Mouse (Mus musculus) lung, embryonic 16.5 days (tissue): ENCODE data around the gene Gm20481. TPM values are rescaled to one million over a fixed set of nuclear protein-coding genes. Genes with fewer than 3 reads are reported as not detected.

Source experiments
- ATAC-seq: fragments of 200-750 bp; cut with Nextera tagmentation; 2 replicates; pipeline ENCODE4 v1.8.0; 2017; ENCODE audit warnings: low read depth, mild to moderate bottlenecking, moderate library complexity
- H3K27ac ChIP-seq: fragments of 300-500 bp; sonication (generic); 2 replicates; pipeline ENCODE4 v1.5.1; 2014; ENCODE audit warnings: mild to moderate bottlenecking, control low read depth, low read length
- H3K27me3 ChIP-seq: fragments of 300-500 bp; sonication (generic); 2 replicates; pipeline ENCODE4 v1.6.1; 2014; ENCODE audit warnings: low read depth, low read length, mixed read lengths; ENCODE audit not compliant: control insufficient read depth, insufficient read depth
- H3K36me3 ChIP-seq: fragments of 300-500 bp; sonication (generic); 2 replicates; pipeline ENCODE4 v1.6.1; 2014; ENCODE audit warnings: low read length; ENCODE audit not compliant: control insufficient read depth, insufficient read depth
- H3K4me1 ChIP-seq: fragments of 300-500 bp; sonication (generic); replicated peaks from 2 replicates; pipeline ENCODE4 v1.6.1; 2014; ENCODE audit warnings: low read length, mixed read lengths; ENCODE audit not compliant: control insufficient read depth, insufficient read depth
- H3K4me2 ChIP-seq: fragments of 300-500 bp; sonication (generic); 2 replicates; pipeline ENCODE4 v1.6.1; 2014; ENCODE audit warnings: low read depth, low read length, control low read depth
- H3K4me3 ChIP-seq: fragments of 300-500 bp; sonication (generic); 2 replicates; pipeline ENCODE4 v1.5.1; 2014; ENCODE audit warnings: mild to moderate bottlenecking, low read length, control low read depth
- H3K9ac ChIP-seq: fragments of 300-500 bp; sonication (generic); 2 replicates; pipeline ENCODE4 v1.6.1; 2014; ENCODE audit warnings: low read length, control low read depth
- H3K9me3 ChIP-seq: fragments of 300-500 bp; sonication (generic); 2 replicates; pipeline ENCODE4 v1.6.1; 2016; ENCODE audit warnings: low read length; ENCODE audit not compliant: control insufficient read depth
- WGBS: fragments of 180-500 bp; shearing (Covaris S2); extraction: QIAGEN DNeasy Blood & Tissue Kit; methylation state at CpG from one replicate; pipeline ENCODE4 v1.1.7; 2014; 5-methylcytosine and 5-hydroxymethylcytosine counted together
- polyA plus RNA-seq: library from polyadenylated mRNA; unstranded; fragments of >200 nt; fragmentation: Nextera tagmentation; extraction: Ambion mirVana; gene quantifications from 2 replicates; pipeline ENCODE4 v1.2.1, GENCODE M21; 2015

Gene Gm20481
- polyA plus RNA-seq, 1 experiment from 2014 or later: not detected

- Histone ChIP-seq H3K27me3 (no peaks in the 10 kb centered on the region), H3K9me3 (no peaks in the 10 kb centered on the region), H3K4me2 (no peak overlapping the region), H3K4me3 (no peak overlapping the region), H3K27ac (no peak overlapping the region), H3K36me3 (peaks cover 14% of the 10 kb centered on the region; the same call in 1 of the 2 replicates), H3K4me1 (peaks cover 14% of the 10 kb centered on the region), H3K9ac (no peak overlapping the region)
- no peak for ATAC-seq
- 25% methylated on average over 4 of the region's 4 CpGs for WGBS
Observed at GRCm38 (mm10) chr17:34949553-34949969, 20.2 kb upstream of the Gm20481 start.

GRCm38 (mm10) chr17:34950514-34951455, 18.9 kb upstream of the Gm20481 start:
- no peak for ATAC-seq
- peak overlapping the region; percentile 60 for H3K4me2 ChIP-seq
- no peaks in the 10 kb centered on the region for H3K27me3 ChIP-seq
- peaks cover 14% of the 10 kb centered on the region for H3K4me1 ChIP-seq
- peaks cover 14% of the 10 kb centered on the region; the same call in 1 of the 2 replicates for H3K36me3 ChIP-seq
- peak overlapping the region; percentile 98 for H3K4me3 ChIP-seq
- H3K9me3 ChIP-seq: no peaks in the 10 kb centered on the region
- WGBS: 28% methylated on average over 10 of the region's 10 CpGs
- H3K27ac ChIP-seq: peak overlapping the region; percentile 93
- peak overlapping the region; percentile 99 for H3K9ac ChIP-seq

GRCm38 (mm10) chr17:34951636-34952377, 17.9 kb upstream of the Gm20481 start:
- ATAC-seq: peak; percentile 6
- H3K27ac ChIP-seq: peak overlapping the region; percentile 93
- no peaks in the 10 kb centered on the region for H3K27me3 ChIP-seq
- under 1% methylated on average over 29 of the region's 29 CpGs for WGBS
- H3K4me1 ChIP-seq: peaks cover 14% of the 10 kb centered on the region
- H3K9ac ChIP-seq: peak overlapping the region; percentile 99
- peaks cover 14% of the 10 kb centered on the region; the same call in 1 of the 2 replicates for H3K36me3 ChIP-seq
- no peaks in the 10 kb centered on the region for H3K9me3 ChIP-seq
- H3K4me3 ChIP-seq: peak overlapping the region; percentile 98
- peak overlapping the region; percentile 60 for H3K4me2 ChIP-seq

GRCm38 (mm10) chr17:34952378-34953040, 17.2 kb upstream of the Gm20481 start:
- Histone ChIP-seq H3K9me3 (no peaks in the 10 kb centered on the region), H3K4me2 (peak overlapping the region; percentile 60), H3K4me3 (peak overlapping the region; percentile 98), H3K9ac (peak overlapping the region; percentile 99), H3K4me1 (peaks cover 14% of the 10 kb centered on the region), H3K27ac (peak overlapping the region; percentile 93), H3K27me3 (no peaks in the 10 kb centered on the region), H3K36me3 (peaks cover 14% of the 10 kb centered on the region; the same call in 1 of the 2 replicates)
- under 1% methylated on average over 23 of the region's 23 CpGs for WGBS
- ATAC-seq: peak; percentile 83

- no peak overlapping the region for H3K4me2 ChIP-seq
- H3K27ac ChIP-seq: no peak overlapping the region
- no peaks in the 10 kb centered on the region for H3K9me3 ChIP-seq
- no peak for ATAC-seq
- H3K4me3 ChIP-seq: no peak overlapping the region
- 81% methylated on average over 3 of the region's 3 CpGs for WGBS
- peaks cover 14% of the 10 kb centered on the region; the same call in 1 of the 2 replicates for H3K36me3 ChIP-seq
- H3K9ac ChIP-seq: no peak overlapping the region
- H3K27me3 ChIP-seq: no peaks in the 10 kb centered on the region
- H3K4me1 ChIP-seq: peaks cover 14% of the 10 kb centered on the region
Observed at GRCm38 (mm10) chr17:34953258-34953657, 16.5 kb upstream of the Gm20481 start.

GRCm38 (mm10) chr17:34953904-34954303, 15.8 kb upstream of the Gm20481 start:
- Histone ChIP-seq H3K4me3 (no peak overlapping the region), H3K4me2 (no peak overlapping the region), H3K9me3 (no peaks in the 10 kb centered on the region), H3K9ac (no peak overlapping the region), H3K4me1 (peaks cover 14% of the 10 kb centered on the region), H3K27ac (no peak overlapping the region), H3K36me3 (peaks cover 14% of the 10 kb centered on the region; the same call in 1 of the 2 replicates), H3K27me3 (no peaks in the 10 kb centered on the region)
- no peak for ATAC-seq
- WGBS: 92% methylated on average over 4 of the region's 4 CpGs

GRCm38 (mm10) chr17:34954831-34955230, 14.9 kb upstream of the Gm20481 start:
- H3K9ac ChIP-seq: no peak overlapping the region
- H3K36me3 ChIP-seq: peaks cover 9% of the 10 kb centered on the region; the same call in 1 of the 2 replicates
- H3K4me1 ChIP-seq: peaks cover 14% of the 10 kb centered on the region
- H3K27ac ChIP-seq: no peak overlapping the region
- H3K4me3 ChIP-seq: no peak overlapping the region
- H3K27me3 ChIP-seq: no peaks in the 10 kb centered on the region
- no peak overlapping the region for H3K4me2 ChIP-seq
- 85% methylated on average over 4 of the region's 4 CpGs for WGBS
- ATAC-seq: no peak
- no peaks in the 10 kb centered on the region for H3K9me3 ChIP-seq

GRCm38 (mm10) chr17:34955884-34956283, 13.8 kb upstream of the Gm20481 start:
- ATAC-seq: no peak
- H3K27ac ChIP-seq: no peak overlapping the region
- H3K9me3 ChIP-seq: no peaks in the 10 kb centered on the region
- no peaks in the 10 kb centered on the region for H3K27me3 ChIP-seq
- no peaks in the 10 kb centered on the region for H3K36me3 ChIP-seq
- no peak overlapping the region for H3K4me3 ChIP-seq
- peaks cover 11% of the 10 kb centered on the region for H3K4me1 ChIP-seq
- H3K4me2 ChIP-seq: no peak overlapping the region
- no peak overlapping the region for H3K9ac ChIP-seq
- 61% methylated on average over 3 of the region's 3 CpGs for WGBS
